Mouse (Mus musculus): ENCODE measurements around the gene Sgpp2. TPM values are rescaled to one million over a fixed set of nuclear protein-coding genes. Genes with fewer than 3 reads are reported as not detected.
A peak's percentile ranks its signal among the peaks of the same experiment; 100 is the strongest.

Gene Sgpp2
- polyA plus RNA-seq, 1 experiment from 2014 or later = 32.1 TPM

GRCm38 (mm10) chr1:78395737-78396136 is 85.6 kb downstream of the Sgpp2 start:
- WGBS = 38% methylated on average over 6 of the region's 6 CpGs
- Histone ChIP-seq H3K9ac (replicated peaks; ENCODE audit: low read depth, low read length) (no peak overlapping the region), H3K27ac (ENCODE audit: low read length) (no peak overlapping the region)

DNA sequence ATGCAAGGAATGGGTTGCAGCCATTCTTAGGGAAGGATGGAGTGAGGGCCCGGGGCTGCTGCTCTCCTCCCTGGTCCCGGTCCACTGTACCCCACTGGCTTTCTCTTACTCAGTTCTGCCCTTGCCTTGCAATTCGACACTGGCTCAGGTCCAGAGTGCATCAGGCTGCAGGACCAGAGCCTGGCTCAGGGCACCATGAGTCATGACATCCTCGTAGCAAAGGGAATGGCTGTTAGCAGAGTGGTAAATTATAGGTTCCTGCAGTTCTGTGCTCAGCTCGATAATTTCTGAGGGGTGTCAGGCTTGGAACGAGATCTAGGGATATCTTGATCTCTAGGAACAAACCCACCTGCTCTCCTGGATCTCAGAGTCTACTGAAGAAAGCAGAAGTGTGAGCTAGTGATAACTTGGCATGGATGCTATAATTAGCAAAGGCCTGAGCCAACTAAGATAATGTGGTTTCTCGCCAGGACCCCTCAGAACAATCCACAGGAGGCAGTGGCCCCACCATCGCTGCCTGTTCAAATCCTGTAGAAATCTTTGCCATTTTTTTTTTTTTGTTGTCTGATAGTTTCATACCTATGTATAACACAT is 86.3 kb downstream of the Sgpp2 start:
- H3K4me2 ChIP-seq (replicated peaks; ENCODE audit: low read depth, low read length) = no peak overlapping the region
- no peak overlapping the region for H3K9ac ChIP-seq (replicated peaks; ENCODE audit: low read depth, low read length)
- no peaks in the 10 kb centered on the region for H3K4me1 ChIP-seq (ENCODE audit: control insufficient read depth, insufficient read depth, low read length)
- WGBS = 48% methylated on average over 8 of the region's 8 CpGs
- H3K9me3 ChIP-seq (ENCODE audit: control insufficient read depth, low read depth, low read length) = no peaks in the 10 kb centered on the region
- ATAC-seq (ENCODE audit: insufficient number of reproducible peaks, insufficient read depth, low FRiP score, low read depth) = no peak
- H3K27me3 ChIP-seq (ENCODE audit: control insufficient read depth, insufficient read depth, low read length) = no peaks in the 10 kb centered on the region
- H3K27ac ChIP-seq (ENCODE audit: low read length) = no peak overlapping the region
- H3K4me3 ChIP-seq (ENCODE audit: low read depth, low read length) = no peak overlapping the region
- no peaks in the 10 kb centered on the region for H3K36me3 ChIP-seq (ENCODE audit: control insufficient read depth, insufficient read depth, low read length)

More at GRCm38 (mm10) chr1:78395737-78396136, 85.6 kb downstream of the Sgpp2 start:
- Histone ChIP-seq H3K4me3 (ENCODE audit: low read depth, low read length) (no peak overlapping the region), H3K9me3 (ENCODE audit: control insufficient read depth, low read depth, low read length) (no peaks in the 10 kb centered on the region), H3K4me1 (ENCODE audit: control insufficient read depth, insufficient read depth, low read length) (no peaks in the 10 kb centered on the region), H3K4me2 (replicated peaks; ENCODE audit: low read depth, low read length) (no peak overlapping the region), H3K27me3 (ENCODE audit: control insufficient read depth, insufficient read depth, low read length) (no peaks in the 10 kb centered on the region), H3K36me3 (ENCODE audit: control insufficient read depth, insufficient read depth, low read length) (no peaks in the 10 kb centered on the region)
- ATAC-seq (ENCODE audit: insufficient number of reproducible peaks, insufficient read depth, low FRiP score, low read depth) = no peak

GRCm38 (mm10) chr1:78399755-78400154 is 89.6 kb downstream of the Sgpp2 start:
- no peak overlapping the region for H3K9ac ChIP-seq (replicated peaks; ENCODE audit: low read depth, low read length)
- ATAC-seq (ENCODE audit: insufficient number of reproducible peaks, insufficient read depth, low FRiP score, low read depth) = no peak
- no peaks in the 10 kb centered on the region for H3K4me1 ChIP-seq (ENCODE audit: control insufficient read depth, insufficient read depth, low read length)
- H3K36me3 ChIP-seq (ENCODE audit: control insufficient read depth, insufficient read depth, low read length) = no peaks in the 10 kb centered on the region
- H3K27ac ChIP-seq (ENCODE audit: low read length) = no peak overlapping the region
- WGBS = 67% methylated on average over 3 of the region's 3 CpGs
- H3K4me3 ChIP-seq (ENCODE audit: low read depth, low read length) = no peak overlapping the region
- no peaks in the 10 kb centered on the region for H3K27me3 ChIP-seq (ENCODE audit: control insufficient read depth, insufficient read depth, low read length)
- no peak overlapping the region for H3K4me2 ChIP-seq (replicated peaks; ENCODE audit: low read depth, low read length)
- H3K9me3 ChIP-seq (ENCODE audit: control insufficient read depth, low read depth, low read length) = no peaks in the 10 kb centered on the region

DNA sequence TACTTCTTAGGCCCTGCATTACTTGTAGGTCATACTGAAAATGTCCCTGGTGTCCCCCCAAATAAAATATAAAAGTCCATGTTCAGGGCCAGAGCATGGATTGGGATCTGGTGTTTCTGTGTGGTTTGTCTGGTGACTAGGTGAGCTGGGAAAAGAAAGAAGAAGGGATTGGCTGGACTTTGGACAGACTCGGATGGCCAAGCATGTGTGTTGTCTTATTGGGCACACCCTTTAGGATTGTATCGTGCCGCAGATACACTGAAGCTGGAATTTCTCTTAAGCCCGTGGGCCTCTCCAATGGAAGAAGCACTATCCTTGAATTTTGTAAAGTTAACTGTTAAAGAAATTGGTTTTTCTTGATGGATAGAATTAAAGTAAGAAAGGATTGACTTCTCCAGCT is 91.3 kb downstream of the Sgpp2 start:
- Histone ChIP-seq H3K27ac (ENCODE audit: low read length) (no peak overlapping the region), H3K27me3 (ENCODE audit: control insufficient read depth, insufficient read depth, low read length) (no peaks in the 10 kb centered on the region), H3K4me2 (replicated peaks; ENCODE audit: low read depth, low read length) (no peak overlapping the region), H3K36me3 (ENCODE audit: control insufficient read depth, insufficient read depth, low read length) (no peaks in the 10 kb centered on the region), H3K4me1 (ENCODE audit: control insufficient read depth, insufficient read depth, low read length) (no peaks in the 10 kb centered on the region), H3K9ac (replicated peaks; ENCODE audit: low read depth, low read length) (no peak overlapping the region), H3K9me3 (ENCODE audit: control insufficient read depth, low read depth, low read length) (no peaks in the 10 kb centered on the region), H3K4me3 (ENCODE audit: low read depth, low read length) (no peak overlapping the region)
- ATAC-seq (ENCODE audit: insufficient number of reproducible peaks, insufficient read depth, low FRiP score, low read depth) = no peak
- 85% methylated on average over 4 of the region's 4 CpGs for WGBS

- no peak for ATAC-seq (ENCODE audit: insufficient number of reproducible peaks, insufficient read depth, low FRiP score, low read depth)
- H3K4me3 ChIP-seq (ENCODE audit: low read depth, low read length) = no peak overlapping the region
- H3K27me3 ChIP-seq (ENCODE audit: control insufficient read depth, insufficient read depth, low read length) = no peaks in the 10 kb centered on the region
- no peaks in the 10 kb centered on the region for H3K36me3 ChIP-seq (ENCODE audit: control insufficient read depth, insufficient read depth, low read length)
- WGBS = 91% methylated on average over 2 of the region's 2 CpGs
- H3K9me3 ChIP-seq (ENCODE audit: control insufficient read depth, low read depth, low read length) = no peaks in the 10 kb centered on the region
- no peaks in the 10 kb centered on the region for H3K4me1 ChIP-seq (ENCODE audit: control insufficient read depth, insufficient read depth, low read length)
- no peak overlapping the region for H3K4me2 ChIP-seq (replicated peaks; ENCODE audit: low read depth, low read length)
- H3K27ac ChIP-seq (ENCODE audit: low read length) = no peak overlapping the region
- no peak overlapping the region for H3K9ac ChIP-seq (replicated peaks; ENCODE audit: low read depth, low read length)
Observed at GRCm38 (mm10) chr1:78409396-78409795, 99.3 kb downstream of the Sgpp2 start.

DNA sequence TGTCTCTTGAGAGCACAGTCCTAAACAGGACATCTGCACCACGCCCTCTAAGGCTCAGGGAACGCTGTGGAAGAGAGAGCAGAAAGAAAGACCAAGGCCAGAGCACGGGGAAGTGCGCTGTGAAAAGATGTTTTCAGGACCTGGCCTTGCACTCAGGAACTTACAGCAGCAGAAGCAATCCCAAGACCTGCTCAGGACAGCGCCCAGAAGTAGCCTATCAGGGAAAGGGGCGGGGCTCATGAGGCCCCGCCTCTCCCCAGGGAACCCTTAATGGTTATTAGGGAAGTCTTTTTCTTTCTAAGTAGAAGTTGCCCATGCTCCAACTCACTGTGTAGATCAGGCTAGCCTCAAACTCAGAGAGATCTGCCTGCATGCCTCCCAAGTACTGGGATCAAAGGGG is 102.5 kb downstream of the Sgpp2 start:
- WGBS = 19% methylated on average over 7 of the region's 7 CpGs
- H3K4me3 ChIP-seq (ENCODE audit: low read depth, low read length) = no peak overlapping the region
- ATAC-seq (ENCODE audit: insufficient number of reproducible peaks, insufficient read depth, low FRiP score, low read depth) = peak; percentile 37; the same call in 1 of the 2 replicates
- no peak overlapping the region for H3K4me2 ChIP-seq (replicated peaks; ENCODE audit: low read depth, low read length)
- H3K4me1 ChIP-seq (ENCODE audit: control insufficient read depth, insufficient read depth, low read length) = no peaks in the 10 kb centered on the region
- no peaks in the 10 kb centered on the region for H3K36me3 ChIP-seq (ENCODE audit: control insufficient read depth, insufficient read depth, low read length)
- no peak overlapping the region for H3K27ac ChIP-seq (ENCODE audit: low read length)
- no peaks in the 10 kb centered on the region for H3K9me3 ChIP-seq (ENCODE audit: control insufficient read depth, low read depth, low read length)
- H3K27me3 ChIP-seq (ENCODE audit: control insufficient read depth, insufficient read depth, low read length) = no peaks in the 10 kb centered on the region
- no peak overlapping the region for H3K9ac ChIP-seq (replicated peaks; ENCODE audit: low read depth, low read length)

DNA sequence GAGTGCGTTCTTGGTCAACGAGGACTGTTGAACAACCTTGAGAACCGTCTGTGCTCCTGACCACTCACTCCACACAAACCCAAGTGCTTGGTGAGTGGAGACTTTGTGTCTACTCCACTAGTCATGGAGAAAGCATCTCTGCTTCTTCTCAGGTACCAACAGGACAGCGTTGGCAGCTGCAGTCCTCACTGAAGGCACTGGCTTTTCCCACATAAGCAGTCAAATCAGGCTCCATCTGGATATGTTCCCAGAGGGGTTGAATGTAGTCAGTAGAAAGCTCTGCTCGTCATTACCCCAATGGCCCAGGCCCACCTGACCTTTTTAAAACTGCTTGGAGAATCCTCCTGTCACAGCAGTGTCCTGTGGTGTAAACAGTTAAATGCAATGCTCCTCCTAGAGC is 104.3 kb downstream of the Sgpp2 start:
- Histone ChIP-seq H3K27me3 (ENCODE audit: control insufficient read depth, insufficient read depth, low read length) (no peaks in the 10 kb centered on the region), H3K4me1 (ENCODE audit: control insufficient read depth, insufficient read depth, low read length) (no peaks in the 10 kb centered on the region), H3K36me3 (ENCODE audit: control insufficient read depth, insufficient read depth, low read length) (no peaks in the 10 kb centered on the region), H3K4me2 (replicated peaks; ENCODE audit: low read depth, low read length) (no peak overlapping the region), H3K4me3 (ENCODE audit: low read depth, low read length) (no peak overlapping the region), H3K27ac (ENCODE audit: low read length) (no peak overlapping the region), H3K9ac (replicated peaks; ENCODE audit: low read depth, low read length) (no peak overlapping the region), H3K9me3 (ENCODE audit: control insufficient read depth, low read depth, low read length) (no peaks in the 10 kb centered on the region)
- no peak for ATAC-seq (ENCODE audit: insufficient number of reproducible peaks, insufficient read depth, low FRiP score, low read depth)
- 85% methylated on average over 5 of the region's 5 CpGs for WGBS

GRCm38 (mm10) chr1:78417154-78417911 is 107.2 kb downstream of the Sgpp2 start:
- ATAC-seq (ENCODE audit: insufficient number of reproducible peaks, insufficient read depth, low FRiP score, low read depth) = no peak
- no peaks in the 10 kb centered on the region for H3K27me3 ChIP-seq (ENCODE audit: control insufficient read depth, insufficient read depth, low read length)
- 95% methylated on average over 9 of the region's 9 CpGs for WGBS

More at GRCm38 (mm10) chr1:78417154-78417911, 107.2 kb downstream of the Sgpp2 start:
- Histone ChIP-seq H3K4me2 (replicated peaks; ENCODE audit: low read depth, low read length) (no peak overlapping the region), H3K4me1 (ENCODE audit: control insufficient read depth, insufficient read depth, low read length) (no peaks in the 10 kb centered on the region), H3K9ac (replicated peaks; ENCODE audit: low read depth, low read length) (no peak overlapping the region), H3K9me3 (ENCODE audit: control insufficient read depth, low read depth, low read length) (no peaks in the 10 kb centered on the region), H3K27ac (ENCODE audit: low read length) (no peak overlapping the region), H3K4me3 (ENCODE audit: low read depth, low read length) (no peak overlapping the region), H3K36me3 (ENCODE audit: control insufficient read depth, insufficient read depth, low read length) (no peaks in the 10 kb centered on the region; the same call in 1 of the 2 replicates)

Data from stomach, embryonic 14.5 days (tissue).